Mouse (Mus musculus) CD8-positive naive resting alpha-beta T cell, adult 2 months (primary cell): ENCODE measurements around the gene Ampd1.

Experiments used
- DNase-seq, 2 experiments: peaks; one replicate each; pipeline ENCODE4 v3.0.0; 2022; ENCODE audit warnings: low read depth in 2 of 2, low spot score in 2 of 2

The Ampd1 gene

GRCm38 (mm10) chr3:103073771-103074170, at the start of gene Ampd1:
Ampd1 (plus strand) TSS chr3:103074014.
- DNase-seq: no peak

DNA sequence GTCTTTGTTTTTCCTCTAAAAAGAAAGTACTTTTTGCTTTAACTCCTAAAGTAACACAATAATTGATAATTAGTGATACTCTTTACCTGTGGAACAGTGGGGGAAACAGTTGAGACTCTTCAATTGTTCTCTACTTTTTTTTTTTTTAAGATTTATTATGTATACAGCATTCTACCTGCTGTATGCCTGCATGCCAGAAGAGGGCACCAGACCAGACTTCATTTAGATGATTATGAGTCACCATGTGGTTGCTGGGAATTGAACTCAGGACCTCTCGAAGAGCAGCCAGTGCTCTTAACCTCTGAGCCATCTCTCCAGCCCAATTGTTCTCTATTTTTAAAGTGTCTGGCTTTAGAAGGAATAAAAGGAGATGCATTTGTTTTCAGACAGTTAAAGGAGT, 47.6 kb upstream of the Ampd1 start:
- DNase-seq: peak in 1 of 2 experiments; percentile 41

GRCm38 (mm10) chr3:103040285-103040684, 33.5 kb upstream of the Ampd1 start:
- no peak for DNase-seq

DNA sequence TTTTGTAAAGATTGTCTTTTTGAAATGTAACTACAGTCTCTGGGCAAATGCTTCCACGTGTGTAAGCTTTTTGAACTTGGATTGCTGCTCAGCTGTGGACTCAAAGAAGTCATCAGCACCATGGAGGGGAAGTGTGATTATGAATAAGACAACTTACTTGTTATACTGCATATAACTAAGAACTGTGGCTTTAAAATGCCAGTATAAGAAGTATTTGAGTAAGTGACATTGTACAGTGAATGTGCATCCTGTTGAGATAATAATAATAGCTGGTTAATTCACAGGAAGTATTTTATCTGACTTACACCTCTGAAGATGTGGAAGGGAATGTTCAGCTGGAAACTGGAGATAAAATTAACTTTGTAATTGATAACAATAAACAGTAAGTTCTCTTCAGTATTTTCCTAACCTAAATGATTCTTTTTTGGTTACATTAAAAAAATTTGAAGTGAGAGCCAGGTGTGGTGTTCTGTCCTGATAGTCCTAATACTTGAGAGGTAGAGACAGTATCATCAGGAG, 32.9 kb upstream of the Ampd1 start:
- no peak for DNase-seq

DNA sequence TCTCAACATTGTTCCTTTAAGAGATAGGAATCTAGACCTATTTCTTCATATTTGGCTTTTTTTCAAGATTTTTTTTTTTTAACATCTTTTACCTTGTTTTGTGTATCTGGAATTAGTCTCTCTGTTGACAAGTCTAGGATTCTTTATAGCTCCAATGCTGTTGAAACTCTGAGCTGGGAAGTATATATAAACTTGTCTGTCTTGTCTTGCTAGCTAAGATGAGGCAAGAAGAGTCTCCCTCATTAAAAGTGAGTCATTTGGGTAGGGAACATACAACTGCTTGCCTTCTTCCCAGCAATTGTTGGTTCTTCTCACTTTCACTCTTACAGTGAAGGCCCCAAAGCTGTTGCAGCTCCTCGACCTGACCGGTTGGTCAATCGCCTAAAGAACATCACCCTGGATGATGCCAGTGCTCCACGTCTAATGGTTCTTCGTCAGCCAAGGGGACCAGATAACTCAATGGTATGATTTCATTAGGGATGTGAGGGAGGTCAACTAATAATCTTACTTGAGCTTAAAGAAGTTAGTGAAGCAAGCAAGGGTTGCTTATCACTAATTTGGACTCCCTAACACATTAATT, 17.7 kb upstream of the Ampd1 start:
- no peak for DNase-seq

DNA sequence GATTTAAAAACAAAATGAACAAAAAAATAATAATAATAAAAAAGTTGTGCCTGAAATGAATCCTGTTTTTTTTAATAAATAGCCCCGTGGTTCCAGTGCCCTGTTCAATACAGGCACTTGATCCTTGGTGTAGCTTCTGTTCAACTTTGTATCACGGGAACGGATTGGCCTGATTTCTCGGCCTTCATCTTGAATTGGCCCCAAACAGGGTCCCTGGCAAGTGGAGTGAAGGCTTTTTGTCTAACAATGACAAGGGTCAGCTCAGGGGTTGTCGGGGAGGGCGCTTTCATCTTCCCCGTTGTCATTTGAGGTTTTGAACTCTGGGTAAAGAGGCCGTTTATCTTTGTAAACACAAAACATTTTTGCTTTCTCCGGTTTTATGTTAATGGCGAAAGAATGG, 16.1 kb upstream of the Ampd1 start:
- DNase-seq: no peak

DNA sequence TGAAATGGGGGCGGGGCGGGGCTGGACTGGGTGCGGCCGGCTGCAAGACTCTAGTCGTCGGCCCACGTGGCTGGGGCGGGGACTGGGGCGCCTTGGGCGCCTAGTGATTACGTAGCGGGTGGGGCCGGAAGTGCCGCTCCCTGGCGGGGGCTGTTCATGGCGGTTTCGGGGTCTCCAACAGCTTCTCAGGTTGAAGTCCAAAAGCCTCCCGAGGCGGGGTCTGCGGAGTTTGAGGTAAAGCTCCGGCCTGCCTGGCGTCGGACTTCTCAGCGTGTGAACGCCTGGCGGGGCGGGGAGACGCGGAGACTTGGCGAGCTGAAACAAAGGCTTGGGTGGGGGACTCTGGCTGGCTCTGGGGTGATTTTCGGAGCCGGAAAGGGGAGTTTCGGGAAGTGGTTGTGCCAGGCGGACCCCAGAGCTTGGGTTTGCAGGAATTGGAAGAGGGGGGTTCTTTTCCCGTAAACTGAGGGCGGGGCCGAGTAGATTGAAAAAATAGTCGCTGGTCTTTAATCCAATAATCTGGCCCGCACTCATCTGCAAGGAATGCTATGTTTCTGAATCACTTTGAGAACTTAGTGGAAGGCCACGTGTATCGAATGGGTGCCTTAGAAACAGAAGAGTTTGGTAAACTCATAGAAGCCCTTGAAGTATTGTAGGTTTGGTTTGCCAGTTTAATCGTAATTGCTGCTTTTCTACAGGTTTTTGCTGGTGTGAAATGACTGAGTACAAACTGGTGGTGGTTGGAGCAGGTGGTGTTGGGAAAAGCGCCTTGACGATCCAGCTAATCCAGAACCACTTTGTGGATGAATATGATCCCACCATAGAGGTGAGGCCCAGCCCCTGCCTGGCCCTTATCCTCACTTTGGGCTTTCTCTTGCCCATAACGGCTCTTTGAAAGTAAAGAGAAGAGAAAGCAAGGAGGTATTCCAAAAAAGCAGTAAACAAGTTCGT, 15.3 kb upstream of the Ampd1 start, which contains the start of gene Nras:
Gene Nras, plus strand, starts transcription at position 79 of the 951 bp plus-strand sequence.
- DNase-seq: peak; percentile 88 to 94

- no peak for DNase-seq
Observed at GRCm38 (mm10) chr3:103066927-103067326, 6.9 kb upstream of the Ampd1 start.

DNA sequence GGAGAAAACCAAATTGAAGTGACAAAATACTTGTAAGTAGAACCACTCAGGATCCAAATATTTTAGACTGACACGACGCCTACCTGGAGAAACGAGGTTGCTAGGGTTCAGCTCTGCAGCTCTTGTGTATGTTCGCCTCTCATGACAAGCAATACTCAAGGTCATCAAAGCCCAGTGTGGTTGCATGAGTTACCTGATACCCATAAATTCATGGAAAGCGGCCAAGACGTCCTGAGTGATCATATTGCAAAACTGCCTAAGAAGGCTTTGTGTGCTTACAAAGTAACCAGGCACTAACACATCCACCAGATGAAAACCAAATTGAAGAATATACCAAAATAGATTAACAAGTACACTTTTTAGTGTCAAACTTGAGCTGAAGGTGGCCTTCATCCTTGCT, 4.8 kb upstream of the Ampd1 start:
- no peak for DNase-seq

GRCm38 (mm10) chr3:103075871-103076270, 2.1 kb downstream of the Ampd1 start:
- no peak for DNase-seq

DNA sequence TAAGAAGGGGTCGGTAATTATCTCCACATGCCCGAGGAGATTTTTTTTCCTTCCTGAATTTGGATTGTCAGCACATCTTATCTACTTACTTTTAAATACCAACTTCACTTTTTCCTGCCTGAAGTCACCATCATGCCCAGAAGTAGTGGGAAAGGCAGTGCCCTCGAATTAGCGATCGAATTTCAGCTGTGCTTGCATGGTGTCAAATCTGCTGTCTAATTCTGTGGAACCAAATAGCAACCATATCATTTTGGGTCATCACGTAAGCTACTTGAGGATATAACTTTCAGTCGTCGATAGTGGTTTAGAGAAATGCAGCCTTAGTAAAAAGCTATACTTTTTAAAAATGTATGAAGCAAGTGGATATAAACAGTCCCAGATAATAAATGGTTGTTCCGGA, 2.7 kb downstream of the Ampd1 start:
- no peak for DNase-seq

DNA sequence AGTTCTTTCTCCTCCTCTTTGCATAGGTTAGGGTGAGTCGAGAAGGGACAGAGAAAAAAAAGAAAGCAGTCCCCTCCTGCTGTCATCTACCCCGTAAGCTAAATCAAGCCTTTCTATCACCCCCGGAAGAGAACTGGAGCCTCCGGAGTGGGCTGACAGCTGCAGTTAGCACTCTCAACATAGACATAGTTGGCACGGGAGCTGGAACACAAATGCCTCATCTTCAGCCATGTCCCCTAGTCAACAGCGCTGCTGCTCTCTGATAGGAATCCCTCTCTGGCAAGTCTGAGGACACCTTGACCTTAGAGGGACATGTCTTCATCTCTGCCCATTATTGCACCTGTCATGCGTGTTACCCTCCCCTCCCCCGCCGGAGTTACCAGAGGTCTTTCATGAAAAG, 5.5 kb downstream of the Ampd1 start:
- no peak for DNase-seq

DNA sequence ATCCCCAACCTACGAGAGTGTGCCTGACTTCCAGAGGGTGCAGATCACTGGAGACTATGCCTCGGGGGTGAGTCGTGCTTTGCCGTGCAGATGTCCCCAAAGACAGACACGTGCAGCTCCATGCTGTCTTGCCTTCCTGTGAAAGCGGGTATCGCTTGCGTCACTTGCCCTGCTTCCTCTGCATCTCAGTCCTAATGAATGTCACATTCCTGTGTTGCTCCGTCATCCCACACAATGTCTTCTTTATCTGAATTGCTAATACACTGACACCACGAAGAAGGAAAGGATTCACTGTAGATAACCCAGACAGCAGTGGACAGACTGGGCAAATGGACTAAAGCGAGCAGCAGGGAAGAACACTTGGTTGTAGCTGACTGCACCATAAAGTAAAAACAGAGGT, 7.2 kb downstream of the Ampd1 start:
- no peak for DNase-seq

DNA sequence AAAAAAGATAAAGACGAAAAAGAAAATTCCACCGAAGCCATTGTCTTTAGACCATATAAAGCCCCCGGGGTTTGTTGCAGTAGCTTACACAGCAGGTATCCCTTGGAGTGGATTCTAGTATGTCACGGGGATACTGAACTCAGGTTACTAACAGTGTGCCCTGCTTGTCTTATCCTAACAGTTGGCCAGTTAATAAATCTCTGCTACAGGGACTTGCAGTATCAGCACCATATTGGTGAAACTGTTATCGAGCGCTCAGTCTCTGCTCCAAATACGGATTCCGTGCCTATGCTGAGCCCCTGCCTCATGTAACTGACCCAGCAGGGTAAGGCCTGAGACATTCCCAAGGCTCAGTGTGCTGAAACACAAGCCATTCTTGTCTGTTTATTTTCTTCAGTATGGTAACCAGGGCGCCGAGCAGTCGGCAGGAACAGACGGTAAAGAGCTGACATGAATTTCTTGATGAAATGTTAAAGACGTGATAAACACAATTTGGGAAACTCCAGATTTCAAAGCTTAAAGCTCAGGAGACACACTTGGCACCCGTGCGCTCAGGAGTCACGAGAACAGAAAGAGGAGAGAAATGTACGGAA, 8.1 kb downstream of the Ampd1 start:
- no peak for DNase-seq

DNA sequence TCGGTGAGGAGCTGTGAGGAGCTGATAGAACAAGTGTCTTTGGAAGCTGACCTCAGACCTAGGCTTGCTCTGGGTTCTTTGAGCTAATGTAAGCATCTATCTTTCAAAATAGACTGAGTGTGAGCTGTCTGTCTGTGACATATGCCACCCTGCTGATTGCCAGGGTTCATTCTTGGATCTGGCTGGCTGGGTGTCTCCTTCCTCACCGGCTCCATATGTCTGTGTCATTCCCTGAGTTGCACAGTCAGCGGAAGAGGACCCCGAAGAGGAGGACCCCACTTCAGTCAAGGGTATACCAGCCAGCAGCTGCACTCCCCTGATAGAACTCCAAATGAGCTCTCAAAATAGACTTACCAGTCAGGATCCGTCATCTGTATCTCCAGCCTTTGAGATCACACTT, 8.9 kb downstream of the Ampd1 start:
- DNase-seq: no peak

DNA sequence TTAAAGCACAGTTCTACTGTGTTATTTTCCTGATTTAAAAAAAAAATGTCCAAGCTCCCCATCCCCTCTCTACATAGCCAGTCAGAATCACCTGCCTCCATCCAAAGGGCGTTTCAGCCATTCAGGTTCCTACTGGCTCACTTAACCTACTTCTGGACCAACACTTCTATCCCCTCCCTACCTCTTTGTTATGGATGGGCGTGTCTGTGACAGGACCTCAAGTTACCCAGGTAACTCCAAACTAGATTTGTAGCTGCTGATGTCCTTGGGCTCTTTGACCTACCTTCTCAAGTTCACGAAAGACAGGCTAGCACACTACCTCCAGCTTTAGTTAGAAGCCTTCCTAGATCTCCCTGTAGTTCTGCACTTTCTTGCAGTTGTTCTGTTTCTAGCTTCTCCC, 12.2 kb downstream of the Ampd1 start:
- DNase-seq: no peak

DNA sequence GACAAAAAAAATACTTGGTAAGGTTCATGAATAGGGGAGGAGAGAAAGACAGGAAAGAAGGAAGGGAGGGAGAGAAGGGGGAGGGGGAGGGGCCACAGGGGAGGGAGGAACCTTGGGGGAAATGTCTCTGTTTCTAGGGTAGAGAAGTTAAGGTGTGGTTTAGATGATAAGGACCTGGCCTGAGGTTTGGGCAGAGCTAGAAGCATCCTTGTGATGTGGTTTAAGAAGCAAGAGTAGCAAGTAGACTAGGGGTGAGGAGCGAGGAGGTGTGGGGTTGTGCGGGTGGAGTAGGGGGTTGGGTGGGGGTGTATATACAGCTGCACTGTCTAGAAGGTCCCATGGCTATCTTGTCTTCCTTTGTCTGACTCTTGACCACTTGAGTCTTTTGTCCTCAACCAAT, 17.9 kb downstream of the Ampd1 start:
- DNase-seq: peak in 1 of 2 experiments; percentile 34

- no peak for DNase-seq
Observed at GRCm38 (mm10) chr3:103098662-103099061, 24.8 kb downstream of the Ampd1 start.

DNA sequence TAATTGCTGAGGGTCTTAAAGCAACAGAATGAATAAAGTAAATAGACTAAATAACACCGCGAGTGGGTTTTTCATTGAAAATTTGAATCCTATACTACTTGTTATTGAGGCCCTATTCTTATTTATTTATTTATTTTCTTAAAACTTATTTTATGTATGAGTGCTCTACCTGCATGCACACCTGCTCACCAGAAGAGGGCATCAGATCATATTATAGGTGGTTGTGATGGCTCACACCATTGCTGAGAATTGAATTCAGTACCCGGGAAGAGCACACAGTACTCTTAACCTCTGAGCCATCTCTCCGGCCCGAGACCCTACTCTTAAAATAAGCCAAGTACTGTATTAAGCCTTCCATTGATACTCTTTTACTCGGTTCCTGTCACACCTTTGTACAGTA, 25.9 kb downstream of the Ampd1 start:
- peak in 1 of 2 experiments; percentile 10 for DNase-seq

GRCm38 (mm10) chr3:103100735-103101134, 26.9 kb downstream of the Ampd1 start:
- peak in 1 of 2 experiments; percentile 15 for DNase-seq

- DNase-seq: no peak
Observed at GRCm38 (mm10) chr3:103101194-103101593, 27.4 kb downstream of the Ampd1 start.

DNA sequence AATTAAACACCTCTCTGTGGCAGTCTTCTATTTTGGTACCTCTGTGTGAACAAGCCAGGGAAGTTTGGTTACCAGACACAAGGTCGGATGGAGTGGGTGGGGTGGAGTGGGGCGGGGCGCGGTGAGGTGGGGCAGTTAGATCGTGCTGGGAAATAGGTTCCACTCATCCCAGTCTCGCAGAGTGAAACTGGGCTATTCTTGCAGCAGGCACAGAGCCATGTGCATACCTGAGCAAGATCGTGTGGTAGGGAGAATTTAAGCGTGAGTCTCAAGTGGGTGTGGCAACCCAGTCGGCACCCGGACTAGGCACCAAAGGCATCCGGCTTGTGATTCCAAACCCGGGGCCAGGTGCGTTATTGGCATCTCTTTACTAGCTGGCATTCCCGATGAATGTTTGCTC, 28.1 kb downstream of the Ampd1 start:
- DNase-seq: no peak
